Mouse (Mus musculus) left cerebral cortex, postnatal 14 days (tissue): Measurements from ENCODE around the gene Nfatc3. TPM values are rescaled to one million over a fixed set of nuclear protein-coding genes. Genes with fewer than 3 reads are reported as not detected.
A peak's percentile ranks its signal among the peaks of the same experiment; 100 is the strongest.
"Not testable (repeated sequence)": the region's sequence is repeated elsewhere in the genome, so short reads cannot be mapped to it uniquely, and the experiment has no call there.

Experiments
- DNase-seq, 2 experiments: peaks; one replicate each; pipeline ENCODE4 v3.0.0; 2021 to 2022; ENCODE audit warnings: low spot score in 2 of 2, mixed read lengths in 1 of 2
- intact Hi-C: fragments of 180-260 bp; cut with DNase I; formaldehyde crosslinking; loops from one replicate; pipeline ENCODE4 v1.15.1; 2025
- long read RNA-seq, 2 experiments: library from polyadenylated mRNA; stranded (forward); transcript quantifications; one replicate each; pipeline ENCODE4 v2.0.0; 2021
- total RNA-seq, 2 experiments: library from RNA; stranded (reverse); gene quantifications; 2 replicates each; pipeline ENCODE4 v1.2.3; 2021

The Nfatc3 gene
- total RNA-seq = 1 to 10 TPM; 9.2 to 9.7 TPM
- long read RNA-seq, experiment 1, partial matches to known transcripts = 0 of 2 reads
- long read RNA-seq, experiment 1, other reads (novel, unspliced or antisense) = 2 of 2 reads
- long read RNA-seq, experiment 2, full-length matches to known transcripts = 1 of 1 reads
- long read RNA-seq, experiment 2, partial matches to known transcripts = 0 of 1 reads
- long read RNA-seq, experiment 2, other reads (novel, unspliced or antisense) = 0 of 1 reads

GRCm38 (mm10) chr8:106058731-106059612, at the start of gene Nfatc3:
Gene Nfatc3 (plus strand): TSS chr8:106058840.
- peak; percentile 96 to 97 for DNase-seq
- intact Hi-C loops = no loop called here

GRCm38 (mm10) chr8:106010748-106011642, 47.6 kb upstream of the Nfatc3 start:
- intact Hi-C loops = loop anchor here (5.0 kb wide), 1 partner anchor 74 kb away; the partner anchor contains the start of gene Psmb10
- peak; percentile 92 to 96 for DNase-seq

- DNase-seq = no peak
- intact Hi-C loops = loop anchor here (5.0 kb wide), 1 partner anchor 74 kb away; the partner anchor contains the start of gene Psmb10
Observed at GRCm38 (mm10) chr8:106011643-106011986, 47.0 kb upstream of the Nfatc3 start, which contains the start of gene Ddx28. Gene Ddx28 (minus strand): TSS chr8:106011882.

DNA sequence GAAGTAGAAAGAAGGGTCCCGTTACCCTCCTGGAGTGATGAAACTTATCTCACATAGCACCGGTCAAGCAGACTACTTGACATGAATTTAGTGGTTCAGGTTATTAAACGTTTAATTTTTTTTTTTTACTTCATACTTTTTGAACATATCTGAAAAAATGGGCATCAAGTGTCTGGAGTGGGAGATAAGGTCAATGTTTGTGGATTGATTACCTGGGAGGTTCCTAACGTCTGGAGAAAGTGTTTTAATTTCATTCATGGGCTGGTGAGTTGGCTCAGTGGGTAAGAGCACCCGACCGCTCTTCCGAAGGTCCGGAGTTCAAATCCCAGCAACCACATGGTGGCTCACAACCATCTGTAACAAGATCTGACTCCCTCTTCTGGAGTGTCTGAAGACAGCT, 46.4 kb upstream of the Nfatc3 start:
- intact Hi-C loops = loop anchor here (5.0 kb wide), 1 partner anchor 75 kb away; the partner anchor contains the start of gene Psmb10
- not testable (repeated sequence) for DNase-seq

DNA sequence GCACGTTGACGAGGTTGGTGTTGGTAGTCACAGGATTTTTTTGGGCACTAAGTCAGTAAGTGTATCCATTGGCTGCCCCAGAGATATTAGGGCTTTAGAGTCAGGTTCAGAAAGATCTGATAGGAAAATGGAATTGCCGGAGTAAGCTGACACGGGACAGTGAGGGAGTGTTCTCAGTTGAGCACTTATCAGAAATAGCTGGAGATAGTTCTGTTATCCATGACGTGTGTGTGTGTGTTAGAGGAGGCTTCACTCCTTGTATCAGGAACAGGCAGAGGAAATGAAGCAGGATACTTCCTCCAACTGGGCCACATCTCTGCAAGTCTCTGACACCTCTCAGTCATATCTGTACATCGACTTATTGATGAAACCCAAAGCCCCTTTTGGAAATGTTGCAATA, 42.4 kb upstream of the Nfatc3 start:
- intact Hi-C loops = no loop called here
- no peak for DNase-seq

- no peak for DNase-seq
- intact Hi-C loops = no loop called here
Observed at GRCm38 (mm10) chr8:106017130-106017529, 41.5 kb upstream of the Nfatc3 start.

DNA sequence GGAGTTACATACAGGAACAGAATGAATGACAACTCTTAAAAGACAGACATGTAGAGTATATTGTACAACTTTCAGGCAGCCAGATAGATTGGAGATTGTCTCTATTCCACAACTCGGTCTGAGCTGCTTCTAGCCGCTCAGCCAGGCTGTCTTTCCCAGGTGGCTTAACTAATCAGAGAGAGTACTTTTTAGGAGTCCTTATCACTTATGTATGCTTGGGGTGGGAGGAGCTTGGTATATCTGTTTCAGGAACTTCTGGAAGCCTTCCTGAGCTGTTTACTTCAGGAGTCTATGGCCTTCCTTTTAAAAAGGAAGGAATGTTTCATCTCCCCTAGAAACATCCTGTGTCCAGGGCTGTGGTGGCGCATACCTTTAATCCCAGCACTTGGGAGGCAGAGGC, 40.6 kb upstream of the Nfatc3 start:
- intact Hi-C loops = no loop called here
- no peak for DNase-seq

DNA sequence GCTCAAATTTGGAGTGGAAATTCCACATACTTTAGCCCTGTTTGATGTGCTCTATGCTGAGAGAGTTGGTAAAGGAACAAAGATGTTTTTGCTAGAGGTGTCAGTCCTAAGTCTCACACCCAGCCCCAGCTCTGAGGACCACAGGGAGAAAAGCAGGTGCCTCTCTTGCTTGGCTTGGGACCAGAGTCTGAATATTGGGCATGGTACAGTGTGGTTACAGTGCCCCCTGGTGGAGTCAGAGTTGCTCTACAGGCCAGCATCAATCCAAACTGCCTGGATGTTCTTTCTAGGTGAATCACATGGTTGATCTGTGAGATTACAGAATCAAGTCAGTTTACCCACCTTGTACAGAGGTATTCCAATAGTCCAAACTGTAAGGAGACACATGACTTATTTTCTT, 36.2 kb upstream of the Nfatc3 start:
- DNase-seq = peak; percentile 81 to 86
- intact Hi-C loops = loop anchor here (5.0 kb wide), 1 partner anchor 310 kb away; no protein-coding TSS in a partner anchor

DNA sequence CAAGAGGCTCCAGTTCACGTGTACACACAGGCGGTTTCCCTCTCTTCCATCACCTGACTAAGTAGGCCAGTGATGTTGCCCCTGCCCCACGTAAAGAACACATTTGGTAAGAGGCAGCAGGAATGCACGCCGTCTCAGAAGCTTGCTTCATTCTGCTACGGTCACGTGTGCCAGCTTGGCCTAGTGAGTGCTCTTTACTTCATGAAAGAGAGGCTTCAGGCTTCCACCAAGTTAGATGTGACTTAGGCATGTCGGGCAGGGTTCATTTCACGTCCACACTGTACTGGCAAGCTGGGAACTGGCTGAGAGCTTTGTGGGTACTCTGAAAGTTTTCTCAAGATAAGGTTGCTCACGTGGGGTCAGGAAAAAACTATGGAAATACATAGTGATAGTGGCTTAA, 19.9 kb upstream of the Nfatc3 start:
- DNase-seq = no peak

DNA sequence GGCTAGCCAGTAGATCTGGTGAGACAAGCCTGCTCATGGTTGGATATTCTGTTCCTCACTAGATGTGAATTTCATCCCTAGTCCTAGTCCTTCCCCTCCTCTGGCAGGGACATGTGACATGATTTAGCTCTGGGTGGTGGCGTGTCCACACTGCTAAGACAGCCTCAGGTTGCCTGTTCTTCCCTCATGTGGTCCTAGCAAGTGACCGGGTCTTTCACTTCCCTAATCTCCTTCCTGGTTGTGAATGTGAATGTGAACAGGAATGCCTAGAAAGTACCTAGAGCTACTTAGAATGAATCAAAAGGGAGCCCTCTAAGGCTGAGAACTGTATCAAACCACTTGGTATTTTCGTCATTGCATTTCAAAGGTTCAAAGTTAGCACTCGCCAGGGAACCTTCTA, 19.0 kb upstream of the Nfatc3 start:
- no peak for DNase-seq

More for the DNA sequence above, 19.9 kb upstream of the Nfatc3 start:
- intact Hi-C loops = no loop called here

GRCm38 (mm10) chr8:106040218-106040617, 18.4 kb upstream of the Nfatc3 start:
- no peak for DNase-seq
- intact Hi-C loops = no loop called here

More for the DNA sequence above, 19.0 kb upstream of the Nfatc3 start:
- intact Hi-C loops = no loop called here

- intact Hi-C loops = no loop called here
- no peak for DNase-seq
Observed at GRCm38 (mm10) chr8:106043055-106043454, 15.6 kb upstream of the Nfatc3 start.

DNA sequence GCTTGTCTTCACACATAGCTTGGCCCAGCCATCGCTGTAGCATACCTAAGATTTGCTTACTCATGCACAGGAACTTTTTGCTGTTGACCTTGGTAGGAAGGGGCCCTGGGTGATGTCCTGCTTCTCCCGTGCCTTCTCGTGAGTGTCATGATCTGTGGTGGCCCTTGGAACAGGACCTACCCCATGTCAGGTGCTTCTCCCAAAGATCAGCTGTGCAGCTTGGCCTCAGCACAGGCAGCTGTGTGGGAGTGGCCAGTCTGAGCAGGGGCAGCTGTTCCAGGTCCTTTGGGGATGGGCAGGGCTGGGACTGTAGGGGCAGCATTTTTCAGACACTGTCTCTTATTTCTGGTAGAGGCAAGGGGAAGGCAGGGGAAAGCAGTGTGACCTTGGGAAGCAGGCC, 14.5 kb upstream of the Nfatc3 start:
- intact Hi-C loops = no loop called here
- no peak for DNase-seq

DNA sequence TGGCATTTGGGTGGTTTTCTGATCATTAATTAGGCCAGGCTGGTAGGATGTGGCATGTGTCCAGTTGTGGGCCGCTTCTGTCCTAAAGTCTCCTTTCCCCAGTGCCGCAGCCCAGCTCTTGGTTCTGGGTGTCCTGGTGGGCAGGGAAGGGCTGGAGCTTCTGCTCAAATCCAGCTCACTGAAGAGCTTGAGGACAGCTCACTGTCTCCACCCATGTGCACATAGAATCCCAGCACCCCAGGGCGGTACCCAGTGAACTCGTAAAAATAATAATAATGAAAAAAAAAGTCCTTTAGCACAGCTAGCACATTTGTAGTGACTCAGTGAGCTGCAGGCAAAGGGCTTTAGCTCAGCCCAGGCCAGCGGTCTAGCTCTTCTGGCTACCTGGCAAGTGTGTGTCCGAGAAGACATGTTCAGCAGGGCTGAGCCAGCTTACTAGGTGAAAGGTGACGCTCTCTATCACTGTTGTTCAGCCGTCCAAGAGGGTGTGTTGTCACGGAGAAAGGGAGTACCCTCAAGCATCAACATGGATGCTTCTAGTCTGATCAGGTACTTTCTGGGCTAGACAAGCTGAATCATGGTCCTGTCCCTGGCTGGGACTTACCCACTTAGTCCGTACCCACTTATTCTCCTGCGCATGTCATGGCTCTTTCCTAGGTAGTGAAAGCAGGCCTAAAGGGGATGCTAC, 11.6 kb upstream of the Nfatc3 start:
- intact Hi-C loops = no loop called here
- DNase-seq = no peak

- intact Hi-C loops = no loop called here
Observed at GRCm38 (mm10) chr8:106047854-106048630, 10.6 kb upstream of the Nfatc3 start.

DNA sequence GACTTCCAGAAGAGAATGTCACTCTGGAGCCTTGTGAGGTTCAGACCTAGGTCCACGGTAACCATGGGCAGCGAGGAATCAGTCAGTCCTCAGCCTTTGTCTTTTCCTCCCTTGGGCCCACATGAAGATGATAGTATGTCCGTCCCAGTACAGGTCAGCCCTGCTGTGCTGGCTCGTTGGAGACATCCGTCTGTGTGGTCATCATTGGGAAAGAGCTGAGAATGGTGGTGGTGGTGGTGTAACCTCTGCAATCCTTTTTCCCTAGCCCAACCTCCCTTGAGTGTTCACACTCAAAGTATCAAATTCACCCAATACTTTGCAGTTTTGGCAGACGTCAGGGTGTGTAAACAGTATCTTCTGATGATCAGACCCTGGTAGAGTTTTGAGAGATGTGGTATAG, 8.8 kb upstream of the Nfatc3 start:
- DNase-seq = no peak

More at GRCm38 (mm10) chr8:106047854-106048630, 10.6 kb upstream of the Nfatc3 start:
- DNase-seq = no peak

GRCm38 (mm10) chr8:106051068-106051467, 7.6 kb upstream of the Nfatc3 start:
- DNase-seq = no peak
- intact Hi-C loops = no loop called here

More for the DNA sequence above, 8.8 kb upstream of the Nfatc3 start:
- intact Hi-C loops = no loop called here

DNA sequence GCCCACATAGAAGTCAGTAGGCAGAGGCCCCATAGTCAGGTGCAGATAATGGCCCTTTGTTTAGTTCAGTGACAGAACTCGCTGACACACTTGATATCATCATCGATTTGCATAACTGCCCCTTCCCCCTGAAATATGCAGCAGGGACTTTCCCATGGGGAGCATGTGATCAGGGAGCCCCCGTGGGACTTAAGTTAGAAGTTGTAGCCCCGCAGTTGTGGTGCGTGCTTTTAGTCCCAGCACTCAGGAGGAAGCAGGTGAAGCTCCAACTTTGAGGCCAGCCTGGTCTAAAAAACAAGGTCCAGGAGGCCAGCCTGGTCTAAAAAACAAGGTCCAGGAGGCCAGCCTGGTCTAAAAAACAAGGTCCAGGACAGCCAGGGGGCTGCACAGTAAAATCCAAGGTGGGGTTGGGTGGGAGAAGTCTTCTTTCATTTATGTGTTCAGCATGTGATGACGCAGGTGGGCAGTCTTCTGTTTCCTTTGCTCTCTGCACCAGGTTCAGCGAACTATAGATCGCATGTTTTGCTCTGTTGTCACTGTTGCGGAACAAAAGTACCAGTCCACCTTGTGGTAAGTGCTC, 6.0 kb upstream of the Nfatc3 start:
- no peak for DNase-seq
- intact Hi-C loops = no loop called here
